Mouse (Mus musculus): ENCODE measurements around the gene Tlr11. TPM values are rescaled to one million over a fixed set of nuclear protein-coding genes. Genes with fewer than 3 reads are reported as not detected.

Tlr11 gene
- 0.21 and 0.36 TPM in 2 replicates for polyA plus RNA-seq (2012; rRNA removed)

GRCm38 (mm10) chr14:50357593-50357992 lies at the start of gene Tlr11:
Gene Tlr11 (plus strand): TSS chr14:50357914.

GRCm38 (mm10) chr14:50326661-50327060 lies 31.1 kb upstream of the Tlr11 start, which contains the start of gene Olfr734:
Gene Olfr734 (minus strand): TSS chr14:50326761.

GRCm38 (mm10) chr14:50348796-50349195 lies 8.9 kb upstream of the Tlr11 start, which contains the start of gene Olfr735:
Gene Olfr735 (minus strand): TSS chr14:50348872.

GRCm38 (mm10) chr14:50380863-50381262 lies 23.1 kb downstream of the Tlr11 start, which contains the start of gene Olfr736:
Gene Olfr736 (plus strand): TSS chr14:50381163.

GRCm38 (mm10) chr14:50407268-50407667 lies 49.6 kb downstream of the Tlr11 start, which contains the start of gene Olfr738:
Gene Olfr738 (plus strand): TSS chr14:50407568.

Other genes with a start within 250 kb of the Tlr11 start
- gene Olfr727, start 234.7 kb upstream of the Tlr11 start, polyA plus RNA-seq (2012; rRNA removed), result not detected in 2 replicates
- gene Olfr728, start 215.2 kb upstream of the Tlr11 start, polyA plus RNA-seq (2012; rRNA removed), result not detected in 2 replicates
- gene Olfr729, start 205.0 kb upstream of the Tlr11 start, polyA plus RNA-seq (2012; rRNA removed), result not detected in 2 replicates
- not detected in 2 replicates for gene Olfr730, start 169.7 kb upstream of the Tlr11 start, polyA plus RNA-seq (2012; rRNA removed)
- not detected in 2 replicates for gene Olfr731, start 116.0 kb upstream of the Tlr11 start, polyA plus RNA-seq (2012; rRNA removed)
- not detected in 2 replicates for gene Olfr732, start 73.7 kb upstream of the Tlr11 start, polyA plus RNA-seq (2012; rRNA removed)
- not detected in 2 replicates for gene Olfr733, start 56.4 kb upstream of the Tlr11 start, polyA plus RNA-seq (2012; rRNA removed)
- not detected in 2 replicates for gene Olfr734, start 31.2 kb upstream of the Tlr11 start, polyA plus RNA-seq (2012; rRNA removed)
- gene Olfr735, start 9.0 kb upstream of the Tlr11 start, polyA plus RNA-seq (2012; rRNA removed), result not detected in 2 replicates
- gene Olfr736, start 23.2 kb downstream of the Tlr11 start, polyA plus RNA-seq (2012; rRNA removed), result not detected in 2 replicates
- gene Olfr738, start 49.7 kb downstream of the Tlr11 start, polyA plus RNA-seq (2012; rRNA removed), result not detected in 2 replicates
- gene Olfr739, start 60.7 kb downstream of the Tlr11 start, polyA plus RNA-seq (2012; rRNA removed), result not detected in 2 replicates
- gene Olfr740, start 87.6 kb downstream of the Tlr11 start, polyA plus RNA-seq (2012; rRNA removed), result not detected in 2 replicates
- not detected in 2 replicates for gene Olfr741, start 114.8 kb downstream of the Tlr11 start, polyA plus RNA-seq (2012; rRNA removed)
- not detected in 2 replicates for gene Olfr742, start 145.7 kb downstream of the Tlr11 start, polyA plus RNA-seq (2012; rRNA removed)
- not detected in 2 replicates for gene Olfr743, start 163.9 kb downstream of the Tlr11 start, polyA plus RNA-seq (2012; rRNA removed)